Mouse (Mus musculus) forebrain, embryonic 11.5 days (tissue): ENCODE results near the gene Slc2a12. TPM values are rescaled to one million over a fixed set of nuclear protein-coding genes. Genes with fewer than 3 reads are reported as not detected.

Experiments
- ATAC-seq: fragments of 200-750 bp; cut with Nextera tagmentation; replicated peaks from 2 replicates; pipeline ENCODE4 v1.8.0; 2017; ENCODE audit warnings: moderate TSS enrichment; ENCODE audit not compliant: low FRiP score
- DNase-seq: peaks from one replicate; pipeline ENCODE4 v3.0.0-alpha.2; 2017; ENCODE audit warnings: low spot score
- H3K27ac ChIP-seq: fragments of 300-500 bp; sonication (generic); 2 replicates; pipeline ENCODE4 v1.5.1; 2014; ENCODE audit warnings: low read depth, low read length
- H3K27me3 ChIP-seq: fragments of 300-500 bp; sonication (generic); 2 replicates; pipeline ENCODE4 v1.6.1; 2014; ENCODE audit warnings: mild to moderate bottlenecking, low read length, mixed read lengths; ENCODE audit not compliant: control insufficient read depth, insufficient read depth
- H3K36me3 ChIP-seq: fragments of 300-500 bp; sonication (generic); 2 replicates; pipeline ENCODE4 v1.6.1; 2014; ENCODE audit warnings: mild to moderate bottlenecking, low read length, moderate library complexity, mixed read lengths; ENCODE audit not compliant: control insufficient read depth, insufficient read depth
- H3K4me1 ChIP-seq: fragments of 300-500 bp; sonication (generic); replicated peaks from 2 replicates; pipeline ENCODE4 v1.6.1; 2014; ENCODE audit warnings: low read length, mixed read lengths; ENCODE audit not compliant: control insufficient read depth, insufficient read depth
- H3K4me2 ChIP-seq: fragments of 300-500 bp; sonication (generic); 2 replicates; pipeline ENCODE4 v1.6.1; 2014; ENCODE audit warnings: low read depth, mild to moderate bottlenecking, low read length, moderate library complexity, mixed read lengths; ENCODE audit not compliant: severe bottlenecking
- H3K4me3 ChIP-seq: fragments of 300-500 bp; sonication (generic); 2 replicates; pipeline ENCODE4 v1.5.1; 2014; ENCODE audit warnings: low read depth, low read length
- H3K9ac ChIP-seq: fragments of 300-500 bp; sonication (generic); 2 replicates; pipeline ENCODE4 v1.6.1; 2014; ENCODE audit warnings: low read length
- H3K9me3 ChIP-seq: fragments of 300-500 bp; sonication (generic); 2 replicates; pipeline ENCODE4 v1.6.1; 2016; ENCODE audit warnings: low read length, mixed read lengths; ENCODE audit not compliant: control insufficient read depth
- WGBS: fragments of 180-500 bp; shearing (Covaris S2); extraction: QIAGEN DNeasy Blood & Tissue Kit; methylation state at CpG from one replicate; pipeline ENCODE4 v1.1.7; 2014; 5-methylcytosine and 5-hydroxymethylcytosine counted together
- polyA plus RNA-seq: library from polyadenylated mRNA; unstranded; fragments of >200 nt; fragmentation: Nextera tagmentation; extraction: Ambion mirVana; gene quantifications from 2 replicates; pipeline ENCODE4 v1.2.1, GENCODE M21; 2014

Slc2a12 gene
- 2.2 and 2.4 TPM in 2 replicates for polyA plus RNA-seq

GRCm38 (mm10) chr10:22644853-22645491 lies at the start of gene Slc2a12:
Gene Slc2a12 (plus strand): TSS chr10:22645011.
- H3K27ac ChIP-seq, result peak within 1 kb of the TSS; percentile 37; the same call in 1 of the 2 replicates
- peak; percentile 80 for DNase-seq
- WGBS, result 2% methylated on average over 40 of the region's 40 CpGs

GRCm38 (mm10) chr10:22598908-22599480 lies 45.8 kb upstream of the Slc2a12 start:
- Histone ChIP-seq H3K4me3 (no peak overlapping the region), H3K36me3 (no peaks in the 10 kb centered on the region), H3K27ac (no peak overlapping the region), H3K27me3 (no peaks in the 10 kb centered on the region), H3K4me1 (no peaks in the 10 kb centered on the region), H3K9ac (no peak overlapping the region), H3K9me3 (no peaks in the 10 kb centered on the region; the same call in 1 of the 2 replicates), H3K4me2 (no peak overlapping the region)
- WGBS, result 91% methylated on average over 8 of the region's 8 CpGs
- DNase-seq (no peak), ATAC-seq (no peak)

More at GRCm38 (mm10) chr10:22644853-22645491, at the start of gene Slc2a12:
- peak within 1 kb of the TSS; percentile 57 for H3K9ac ChIP-seq
- ATAC-seq, result peak; percentile 86
- peaks cover 3% of the 10 kb centered on the region; the same call in 1 of the 2 replicates for H3K4me1 ChIP-seq
- peak within 1 kb of the TSS; percentile 47 for H3K4me3 ChIP-seq
- no peaks in the 10 kb centered on the region for H3K9me3 ChIP-seq
- no peaks in the 10 kb centered on the region for H3K27me3 ChIP-seq
- H3K36me3 ChIP-seq, result no peaks in the 10 kb centered on the region
- peak within 1 kb of the TSS; percentile 78 for H3K4me2 ChIP-seq

- H3K27ac ChIP-seq, result no peak overlapping the region
- H3K9ac ChIP-seq, result no peak overlapping the region
- no peak overlapping the region for H3K4me2 ChIP-seq
- H3K36me3 ChIP-seq, result no peaks in the 10 kb centered on the region
- no peaks in the 10 kb centered on the region for H3K27me3 ChIP-seq
- ATAC-seq (no peak), DNase-seq (no peak)
- 87% methylated on average over 6 of the region's 6 CpGs for WGBS
- no peak overlapping the region for H3K4me3 ChIP-seq
- H3K4me1 ChIP-seq, result no peaks in the 10 kb centered on the region
- no peaks in the 10 kb centered on the region; the same call in 1 of the 2 replicates for H3K9me3 ChIP-seq
Observed at GRCm38 (mm10) chr10:22601046-22601445, 43.8 kb upstream of the Slc2a12 start.

GRCm38 (mm10) chr10:22604801-22605200 lies 40.0 kb upstream of the Slc2a12 start:
- no peak for DNase-seq
- no peak overlapping the region for H3K9ac ChIP-seq
- H3K4me3 ChIP-seq, result no peak overlapping the region
- H3K36me3 ChIP-seq, result no peaks in the 10 kb centered on the region
- no peaks in the 10 kb centered on the region for H3K27me3 ChIP-seq
- no peak for ATAC-seq
- no peak overlapping the region for H3K27ac ChIP-seq
- H3K4me1 ChIP-seq, result peaks cover 5% of the 10 kb centered on the region; the same call in 1 of the 2 replicates
- 61% methylated on average over 2 of the region's 2 CpGs for WGBS
- no peaks in the 10 kb centered on the region for H3K9me3 ChIP-seq
- no peak overlapping the region for H3K4me2 ChIP-seq

- Histone ChIP-seq H3K36me3 (no peaks in the 10 kb centered on the region), H3K4me2 (no peak overlapping the region), H3K9ac (peak overlapping the region; percentile 23; the same call in 1 of the 2 replicates), H3K27ac (peak overlapping the region; percentile 84), H3K27me3 (no peaks in the 10 kb centered on the region), H3K9me3 (no peaks in the 10 kb centered on the region), H3K4me3 (no peak overlapping the region), H3K4me1 (peaks cover 5% of the 10 kb centered on the region; the same call in 1 of the 2 replicates)
- DNase-seq (no peak), ATAC-seq (peak; percentile 14; the same call in 1 of the 2 replicates)
- WGBS, result 80% methylated on average over 5 of the region's 5 CpGs
Observed at GRCm38 (mm10) chr10:22608273-22608672, 36.5 kb upstream of the Slc2a12 start.

- ATAC-seq, result peak; percentile 79
- H3K9ac ChIP-seq, result peak overlapping the region; percentile 48
Observed at GRCm38 (mm10) chr10:22608799-22609357, 35.9 kb upstream of the Slc2a12 start.

GRCm38 (mm10) chr10:22613301-22613700 lies 31.5 kb upstream of the Slc2a12 start:
- DNase-seq (no peak), ATAC-seq (no peak)
- H3K9ac ChIP-seq, result no peak overlapping the region
- no peak overlapping the region for H3K4me3 ChIP-seq
- H3K4me2 ChIP-seq, result no peak overlapping the region
- WGBS, result 91% methylated on average over 5 of the region's 5 CpGs
- no peak overlapping the region for H3K27ac ChIP-seq
- H3K27me3 ChIP-seq, result no peaks in the 10 kb centered on the region
- H3K36me3 ChIP-seq, result no peaks in the 10 kb centered on the region
- peaks cover 6% of the 10 kb centered on the region; the same call in 1 of the 2 replicates for H3K4me1 ChIP-seq
- no peaks in the 10 kb centered on the region for H3K9me3 ChIP-seq

More at GRCm38 (mm10) chr10:22608799-22609357, 35.9 kb upstream of the Slc2a12 start:
- peak; percentile 86 for DNase-seq
- Histone ChIP-seq H3K27me3 (no peaks in the 10 kb centered on the region), H3K4me3 (peak overlapping the region; percentile 8; the same call in 1 of the 2 replicates), H3K36me3 (no peaks in the 10 kb centered on the region), H3K4me1 (peaks cover 5% of the 10 kb centered on the region; the same call in 1 of the 2 replicates), H3K4me2 (peak overlapping the region; percentile 39; the same call in 1 of the 2 replicates), H3K27ac (peak overlapping the region; percentile 84), H3K9me3 (no peaks in the 10 kb centered on the region)
- WGBS, result 0% methylated on average over 11 of the region's 11 CpGs

GRCm38 (mm10) chr10:22614554-22614953 lies 30.3 kb upstream of the Slc2a12 start:
- Histone ChIP-seq H3K9me3 (no peaks in the 10 kb centered on the region; the same call in 1 of the 2 replicates), H3K36me3 (no peaks in the 10 kb centered on the region), H3K4me1 (peaks cover 2% of the 10 kb centered on the region; the same call in 1 of the 2 replicates), H3K4me3 (no peak overlapping the region), H3K4me2 (no peak overlapping the region), H3K27ac (no peak overlapping the region), H3K27me3 (no peaks in the 10 kb centered on the region), H3K9ac (no peak overlapping the region)
- WGBS, result 93% methylated on average over 8 of the region's 8 CpGs
- DNase-seq (no peak), ATAC-seq (no peak)
